Mouse (Mus musculus): ENCODE data around the gene Ndufs4.
"Not testable (repeated sequence)": the region's sequence is repeated elsewhere in the genome, so short reads cannot be mapped to it uniquely, and the experiment has no call there.

Ndufs4 gene

GRCm38 (mm10) chr13:114319835-114320389 lies 68.1 kb downstream of the Ndufs4 start:
- DNase-seq, result no peak

- DNase-seq, result no peak
Observed at GRCm38 (mm10) chr13:114319136-114319535, 68.9 kb downstream of the Ndufs4 start.

- no peak for DNase-seq
Observed at GRCm38 (mm10) chr13:114315374-114315773, 72.7 kb downstream of the Ndufs4 start.

GRCm38 (mm10) chr13:114314953-114315352 lies 73.1 kb downstream of the Ndufs4 start:
- no peak for DNase-seq

- DNase-seq, result no peak
Observed at GRCm38 (mm10) chr13:114310591-114310990, 77.5 kb downstream of the Ndufs4 start.

GRCm38 (mm10) chr13:114304684-114305083 lies 83.4 kb downstream of the Ndufs4 start:
- no peak for DNase-seq

GRCm38 (mm10) chr13:114303466-114304175 lies 84.4 kb downstream of the Ndufs4 start:
- no peak for DNase-seq

GRCm38 (mm10) chr13:114297761-114298160 lies 90.3 kb downstream of the Ndufs4 start:
- DNase-seq, result no peak

GRCm38 (mm10) chr13:114296556-114296955 lies 91.5 kb downstream of the Ndufs4 start:
- no peak for DNase-seq

- no peak for DNase-seq
Observed at GRCm38 (mm10) chr13:114289411-114289810, 98.6 kb downstream of the Ndufs4 start.

- no peak for DNase-seq
Observed at GRCm38 (mm10) chr13:114288511-114288910, 99.5 kb downstream of the Ndufs4 start.

- DNase-seq, result not testable (repeated sequence)
Observed at GRCm38 (mm10) chr13:114278690-114279089, 109.4 kb downstream of the Ndufs4 start.

- no peak for DNase-seq
Observed at GRCm38 (mm10) chr13:114277277-114277676, 110.8 kb downstream of the Ndufs4 start.

GRCm38 (mm10) chr13:114271410-114272105 lies 116.5 kb downstream of the Ndufs4 start:
- no peak for DNase-seq

GRCm38 (mm10) chr13:114267741-114268140 lies 120.3 kb downstream of the Ndufs4 start:
- DNase-seq, result no peak

- peak; percentile 13 for DNase-seq
Observed at GRCm38 (mm10) chr13:114260486-114261205, 127.4 kb downstream of the Ndufs4 start.

GRCm38 (mm10) chr13:114254697-114255096 lies 133.4 kb downstream of the Ndufs4 start:
- DNase-seq, result no peak
